Mouse (Mus musculus) c-Kit-positive CD71-positive TER-119-positive erythroid progenitor cells, embryonic 14.5 days (primary cell): ENCODE data around the gene 4930524B15Rik.
"Not testable (repeated sequence)": the region's sequence is repeated elsewhere in the genome, so short reads cannot be mapped to it uniquely, and the experiment has no call there.

Source experiments
- DNase-seq: peaks from one replicate; pipeline ENCODE4 v3.0.0-alpha.2; 2013; ENCODE audit warnings: low spot score

Gene 4930524B15Rik

DNA sequence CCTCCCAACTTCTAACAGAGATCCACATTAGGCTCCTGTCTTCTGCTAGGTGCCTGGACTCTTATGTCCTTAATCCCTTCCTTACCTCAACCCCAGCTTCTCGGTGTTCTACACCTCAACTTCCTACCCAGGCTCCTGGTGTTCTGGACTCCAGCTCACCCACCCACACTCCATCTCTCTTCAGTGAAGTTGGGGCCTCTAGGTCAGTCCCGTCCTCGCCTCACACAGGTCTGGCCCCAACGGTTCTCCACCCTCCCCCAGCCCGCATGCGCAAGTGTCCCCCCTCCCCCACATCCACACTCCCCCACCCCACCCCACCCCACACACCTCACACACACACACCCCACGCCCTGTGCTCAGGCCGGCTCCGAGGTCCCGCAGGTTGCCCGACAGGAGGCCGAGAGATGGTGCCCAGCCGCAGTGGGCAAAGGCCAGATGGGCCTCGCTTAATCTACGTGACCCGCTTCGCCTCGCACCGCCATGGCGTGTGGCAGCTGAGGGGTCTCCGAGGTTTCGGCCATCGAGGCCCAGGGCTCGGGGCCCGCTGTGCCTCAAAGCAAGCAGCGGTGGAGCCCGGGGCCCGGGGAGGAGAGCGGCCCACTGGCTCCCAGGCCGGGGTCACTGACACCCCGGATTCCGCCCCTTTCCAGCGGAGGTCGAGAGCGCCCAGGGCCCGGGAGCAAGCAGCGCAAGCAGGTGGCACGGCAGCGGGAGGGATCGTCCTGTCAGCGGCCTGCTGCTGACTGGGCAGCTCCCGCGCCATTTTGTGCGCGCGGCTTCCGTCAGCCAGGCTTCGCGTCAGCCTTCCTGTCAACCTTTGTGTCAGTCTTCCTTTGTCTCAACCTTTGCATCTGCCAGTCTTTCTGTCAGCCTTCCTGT is at the start of gene 4930524B15Rik:
4930524B15Rik (plus strand) TSS at position 337 of the 879 bp plus-strand sequence.
- no peak for DNase-seq

DNA sequence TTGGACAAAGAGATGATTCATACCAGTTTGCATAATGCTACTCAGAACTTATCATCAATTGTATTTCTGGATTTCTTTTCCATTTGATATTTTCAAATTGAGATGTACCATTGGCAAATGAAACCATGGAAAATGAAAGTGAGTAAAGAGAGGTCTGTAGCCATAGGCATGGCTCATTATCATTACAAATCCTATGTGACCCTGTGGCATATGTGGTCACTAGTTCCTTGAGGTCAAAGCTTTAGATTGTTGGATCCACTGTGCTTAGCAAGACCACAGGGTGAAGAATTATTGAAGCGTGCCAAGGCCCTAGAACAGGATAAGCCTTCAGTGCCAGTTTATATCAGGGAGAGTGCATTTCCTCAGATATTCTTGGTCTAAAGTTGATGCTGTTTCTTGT is 47.6 kb upstream of the 4930524B15Rik start:
- no peak for DNase-seq

DNA sequence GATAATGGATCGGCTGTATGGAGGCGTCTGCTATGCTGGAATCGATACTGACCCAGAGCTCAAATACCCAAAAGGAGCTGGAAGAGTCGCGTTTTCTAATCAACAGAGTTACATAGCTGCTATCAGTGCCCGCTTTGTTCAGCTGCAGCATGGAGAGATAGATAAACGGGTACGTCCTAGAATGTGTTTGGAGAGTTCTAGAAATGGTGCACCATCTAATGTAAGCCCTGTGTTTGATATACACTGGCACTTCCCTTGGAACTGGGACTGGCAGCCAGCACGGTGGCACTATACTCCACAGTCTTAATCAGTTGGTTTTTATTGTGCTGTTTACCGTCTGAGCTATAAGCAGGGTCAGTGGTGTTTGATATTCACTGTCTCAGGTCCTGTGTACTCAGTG is 35.3 kb upstream of the 4930524B15Rik start:
- DNase-seq = no peak

DNA sequence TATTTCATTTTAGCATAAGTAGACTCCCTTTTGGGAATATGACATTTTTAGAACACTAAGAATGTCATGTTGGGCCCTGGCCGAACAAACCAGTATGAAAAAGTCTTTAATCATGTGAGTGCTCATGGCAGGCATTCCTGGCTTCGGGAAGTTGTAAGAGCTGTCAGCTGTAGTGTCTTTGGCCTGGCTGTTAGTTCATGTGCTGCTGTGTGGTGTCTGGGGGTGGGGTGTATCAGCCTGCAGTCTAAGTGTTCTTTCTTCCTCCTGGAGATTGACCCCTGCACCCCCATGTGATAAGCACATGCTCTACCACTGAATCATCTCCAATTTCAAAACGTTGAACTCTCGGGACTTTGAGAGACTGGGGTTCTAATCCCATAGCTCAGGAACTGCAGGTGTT is 29.7 kb upstream of the 4930524B15Rik start:
- no peak for DNase-seq

DNA sequence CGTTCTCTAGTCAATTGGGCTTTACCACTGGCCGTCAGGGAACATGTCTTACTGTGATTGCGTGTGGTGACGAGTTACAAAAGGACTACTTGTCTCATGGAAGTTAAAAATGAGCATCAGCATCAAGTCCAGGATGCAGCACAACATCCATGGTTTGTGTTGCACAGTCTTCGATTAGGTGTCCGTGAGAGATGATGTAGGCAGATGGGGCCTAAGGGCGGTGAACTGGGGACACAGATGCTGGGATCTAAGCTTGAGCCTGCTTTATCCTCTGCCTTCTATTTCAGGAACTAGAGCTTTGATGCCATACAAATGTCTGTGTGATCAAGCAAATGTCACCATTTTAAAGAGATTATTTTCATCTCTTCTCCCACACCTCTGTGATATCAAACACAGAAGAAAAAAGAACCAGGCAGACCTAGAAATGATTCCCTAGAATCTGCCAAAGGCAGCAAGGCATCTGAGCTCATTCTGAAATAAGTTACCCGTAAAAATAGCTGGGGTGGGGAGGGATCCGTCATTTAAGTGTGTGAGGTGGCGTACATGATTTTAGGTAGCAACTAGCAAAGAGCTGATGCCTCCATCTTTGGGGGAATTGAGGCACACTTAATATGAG is 28.4 kb upstream of the 4930524B15Rik start:
- no peak for DNase-seq

DNA sequence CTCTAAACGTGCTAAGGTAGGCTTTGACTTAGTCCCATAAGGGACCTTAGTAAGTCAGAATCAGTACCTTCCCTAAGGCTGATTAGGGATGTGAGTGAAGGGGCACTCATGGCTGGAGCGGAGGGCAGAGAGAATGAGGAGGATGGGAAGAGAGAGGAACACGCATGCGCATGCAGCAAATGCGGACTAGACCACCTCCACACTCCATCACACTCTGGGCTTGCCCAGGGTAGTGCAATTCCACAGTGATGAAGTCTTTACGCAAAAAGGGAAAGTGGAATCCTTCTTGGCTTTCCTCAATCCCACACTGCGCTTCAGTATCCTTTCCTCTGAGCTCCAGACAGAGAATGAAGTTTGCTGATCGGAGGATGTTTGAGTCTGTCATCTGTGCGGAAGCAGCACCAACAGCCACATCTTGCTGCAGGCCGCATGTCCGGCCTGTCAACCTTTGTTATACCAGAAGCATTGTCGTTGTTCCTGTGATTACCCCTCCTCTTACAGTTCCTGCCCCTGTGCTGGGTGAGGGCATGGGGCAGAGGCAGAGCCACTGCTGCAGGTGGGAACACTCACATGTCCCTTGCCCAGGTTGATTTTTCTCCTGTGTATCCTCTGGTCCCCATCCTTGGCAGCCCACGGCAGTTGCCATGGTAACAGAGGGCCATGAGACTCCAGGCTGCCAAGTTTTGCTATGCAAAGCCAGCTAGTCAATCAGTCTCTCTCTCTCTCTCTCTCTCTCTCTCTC is 24.3 kb upstream of the 4930524B15Rik start:
- no peak for DNase-seq

DNA sequence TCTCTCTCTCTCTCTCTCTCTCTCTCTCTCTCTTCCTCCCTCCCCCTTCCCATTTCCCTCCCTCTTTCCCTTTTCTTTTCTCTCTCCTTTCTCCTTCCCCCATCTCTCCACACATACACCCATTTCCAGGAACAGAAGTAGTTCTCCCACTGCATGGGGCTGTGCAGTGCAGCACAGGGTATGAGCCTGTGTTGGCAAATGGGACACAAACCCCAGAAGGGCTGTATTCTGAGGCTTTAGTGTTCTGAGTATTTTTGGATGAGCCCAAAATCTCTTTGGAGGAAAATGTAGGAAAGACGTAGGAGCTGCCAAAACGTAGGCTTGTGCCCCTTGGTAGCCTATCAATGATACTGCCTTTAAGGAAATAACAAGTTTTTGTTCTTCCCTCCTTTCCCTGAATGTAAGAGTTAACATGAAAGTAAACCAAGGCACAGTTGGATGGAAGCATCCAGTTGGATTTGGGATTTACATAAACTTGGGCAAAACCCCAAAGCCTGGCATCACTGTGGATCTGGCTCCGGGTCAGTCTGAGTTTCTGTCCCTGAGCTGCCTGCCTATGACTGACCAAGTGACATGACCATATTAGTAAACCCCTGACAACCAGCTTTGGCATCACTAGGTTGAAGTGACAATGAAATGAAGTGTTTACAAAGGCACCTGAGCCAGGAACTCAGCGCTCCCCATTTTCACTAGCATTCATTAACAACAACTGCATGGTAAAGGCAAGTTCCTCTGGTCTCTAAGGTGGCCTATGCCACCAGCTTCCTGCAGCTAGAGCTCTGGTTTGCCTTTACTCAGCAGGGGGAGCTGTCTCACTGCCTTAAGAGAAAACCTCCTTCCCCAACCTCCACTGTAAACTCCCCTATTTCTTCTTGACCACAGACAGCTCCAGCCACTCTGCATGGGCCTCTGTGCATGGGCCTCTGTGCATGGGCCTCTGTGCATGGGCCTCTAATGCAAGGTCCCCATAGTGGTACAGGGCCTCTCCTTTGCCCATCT is 23.5 kb upstream of the 4930524B15Rik start:
- DNase-seq = no peak

DNA sequence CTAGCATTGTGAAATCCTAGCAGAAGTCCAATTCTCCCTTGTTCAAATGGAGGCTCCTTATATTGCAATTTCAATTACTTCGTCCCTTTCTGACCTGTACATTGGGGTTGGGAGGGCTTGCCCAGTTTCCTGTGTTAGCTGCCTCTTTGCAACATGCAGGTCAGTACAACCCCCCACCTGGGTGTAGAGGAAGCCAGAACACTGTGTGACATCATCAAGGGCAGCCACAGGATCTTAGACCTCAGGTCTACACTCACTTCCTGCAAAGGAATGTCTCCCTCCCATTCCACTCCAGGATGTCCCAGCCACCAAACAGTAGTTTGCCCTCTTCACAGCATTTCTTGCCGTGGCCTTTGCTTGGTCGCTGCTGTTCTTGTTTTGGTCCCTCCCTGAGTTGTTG is 19.9 kb upstream of the 4930524B15Rik start:
- no peak for DNase-seq

DNA sequence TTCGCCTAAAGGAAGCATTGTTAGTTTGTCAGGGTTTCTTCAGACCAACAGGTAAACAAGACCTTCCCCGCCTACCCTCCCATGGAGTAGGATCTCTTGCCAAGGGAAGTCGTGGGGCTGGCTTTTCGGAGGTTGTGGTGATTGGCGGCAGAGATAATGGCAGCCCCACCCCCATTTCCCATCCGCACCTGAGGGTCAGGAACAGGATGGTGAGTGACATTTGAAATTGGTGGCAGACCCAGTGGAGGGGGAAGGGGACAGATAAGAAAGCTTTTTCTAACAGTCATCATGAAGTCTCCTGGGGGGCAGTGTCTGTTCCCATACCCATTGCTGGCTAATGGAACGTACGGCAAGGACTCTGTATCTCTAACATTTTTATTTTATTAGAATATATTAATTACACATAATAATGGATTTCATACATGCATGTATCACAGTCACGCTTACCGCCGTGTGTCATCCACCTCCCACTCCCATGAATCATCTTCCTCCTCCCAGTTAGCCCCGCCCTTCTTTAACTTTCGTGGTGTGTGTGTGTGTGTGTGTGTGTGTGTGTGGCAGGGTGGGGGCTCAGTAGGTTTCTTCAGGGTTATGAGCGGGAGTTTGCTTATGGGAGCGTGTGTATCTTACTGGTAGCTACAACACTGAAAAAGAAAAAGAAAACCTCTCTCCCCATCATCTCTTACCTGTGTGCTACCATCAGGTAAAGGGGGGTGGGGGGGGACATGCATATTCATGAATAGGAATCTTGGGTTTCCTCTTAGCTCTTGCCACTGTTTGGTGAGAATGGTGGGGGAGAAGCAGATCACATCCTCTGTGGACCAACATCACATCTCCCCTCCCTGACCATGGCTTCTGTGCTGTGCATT is 16.7 kb upstream of the 4930524B15Rik start:
- no peak for DNase-seq

DNA sequence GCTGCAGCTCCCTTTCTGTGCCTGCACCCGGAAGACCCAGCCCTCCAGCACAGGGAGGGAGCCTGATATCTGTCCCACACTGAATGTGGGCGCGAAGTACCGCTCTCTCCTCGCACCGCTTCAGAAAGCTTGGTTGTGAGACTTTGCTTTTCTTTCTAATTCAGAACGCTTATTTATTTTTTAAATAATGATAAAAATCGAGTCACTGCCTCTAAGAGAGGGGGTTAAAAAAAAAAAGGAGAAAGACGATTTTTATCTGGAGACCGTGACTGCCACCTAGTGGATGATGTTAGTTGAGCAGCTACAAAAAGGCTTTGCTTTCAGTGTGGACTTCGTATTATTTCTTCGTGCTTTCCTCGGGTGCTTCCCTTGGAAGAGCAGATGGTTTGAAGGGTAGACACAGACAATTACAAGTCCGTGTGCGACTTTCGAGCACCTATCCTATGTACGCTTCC is 16.0 kb upstream of the 4930524B15Rik start:
- peak; percentile 83 for DNase-seq

DNA sequence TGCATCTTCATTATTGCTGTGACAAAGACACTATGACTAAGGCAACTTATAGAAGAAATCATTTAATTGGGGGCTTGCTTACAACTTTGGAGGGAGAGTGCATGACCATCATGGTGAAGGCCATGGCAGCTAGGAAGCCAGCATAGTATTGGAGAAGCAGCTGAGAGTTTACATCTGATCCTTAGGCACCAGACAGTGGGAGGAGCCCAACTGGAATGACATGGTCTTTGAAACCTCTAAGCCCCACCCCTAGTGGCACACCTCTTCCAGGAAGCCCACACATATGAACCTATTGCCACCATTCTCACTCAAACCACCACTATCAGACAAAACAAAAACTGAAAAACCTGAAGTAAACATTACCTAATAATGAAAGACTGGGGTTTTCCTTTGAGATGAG is 5.3 kb upstream of the 4930524B15Rik start:
- no peak for DNase-seq

DNA sequence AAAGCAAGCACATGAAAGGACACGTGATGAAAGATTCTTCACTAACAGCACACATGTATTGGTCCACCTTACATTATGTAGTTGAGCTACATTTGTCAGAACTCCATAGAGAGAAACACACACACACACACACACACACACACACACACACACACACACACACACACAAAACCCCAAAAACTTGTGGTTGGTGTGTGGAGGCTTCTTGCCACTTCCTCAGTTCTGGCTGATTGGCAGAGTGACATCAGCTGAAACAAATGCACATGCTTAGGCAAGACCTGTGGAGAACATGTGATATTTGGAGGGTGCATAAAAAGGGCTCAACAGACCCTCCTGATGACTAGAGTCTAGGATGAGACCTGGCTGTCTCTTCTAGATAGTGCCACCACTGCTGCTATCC is 1.4 kb upstream of the 4930524B15Rik start:
- no peak for DNase-seq

DNA sequence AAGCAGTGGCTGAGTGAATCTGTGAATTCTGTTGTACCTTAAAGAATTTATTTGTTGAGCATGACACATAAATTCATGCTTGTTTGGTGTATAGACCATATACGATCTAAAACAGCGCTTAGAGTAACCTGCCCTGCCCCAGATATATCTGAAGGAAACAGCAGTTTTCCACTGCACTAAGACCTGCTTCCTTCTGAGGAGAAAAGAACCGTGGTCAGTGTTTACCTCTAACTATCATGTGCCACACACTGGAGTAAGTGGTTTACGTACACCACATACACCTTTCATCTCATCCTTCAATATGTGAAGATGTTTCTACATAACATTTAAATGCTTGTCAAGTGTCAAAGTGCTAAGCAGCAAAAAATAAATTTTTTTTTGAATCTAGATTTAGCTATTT is 8.7 kb downstream of the 4930524B15Rik start:
- DNase-seq = no peak

DNA sequence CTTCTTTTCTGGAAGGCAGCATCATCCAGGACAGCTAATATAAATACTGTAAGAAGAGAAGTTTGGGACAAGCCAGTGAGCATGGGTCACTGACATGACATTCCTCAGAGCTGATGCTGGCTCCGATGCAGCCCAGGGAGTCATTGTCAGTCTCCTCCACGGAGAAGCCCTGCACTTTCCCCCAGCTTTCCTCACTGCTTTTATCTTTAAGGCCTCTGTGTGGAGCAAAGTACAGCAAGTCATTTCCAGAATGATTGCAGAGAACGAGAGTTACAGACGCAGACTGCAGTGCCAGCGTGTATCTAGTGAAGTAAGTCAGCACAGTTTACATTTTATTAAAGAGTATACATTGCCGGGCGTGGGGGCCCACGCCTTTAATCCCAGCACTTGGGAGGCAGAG is 9.4 kb downstream of the 4930524B15Rik start:
- DNase-seq = no peak

DNA sequence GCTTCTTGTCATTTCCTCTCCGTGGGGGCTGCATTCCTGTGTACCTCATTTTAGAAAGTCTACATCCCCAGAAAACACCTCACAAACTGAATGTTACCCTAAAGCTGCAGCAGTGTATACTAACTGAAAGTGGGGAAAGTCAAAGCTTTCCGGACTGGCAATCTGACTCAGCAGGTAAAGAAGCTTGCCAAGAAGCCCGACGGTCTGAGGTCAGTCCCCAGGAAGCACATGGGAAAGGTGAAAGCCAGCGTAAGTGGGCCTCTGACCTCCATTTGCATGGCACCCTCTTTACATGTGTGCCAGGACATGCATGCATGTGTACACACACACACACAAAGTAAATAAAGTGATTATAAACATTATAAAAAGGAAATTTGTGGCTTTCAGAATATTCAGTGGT is 10.3 kb downstream of the 4930524B15Rik start:
- no peak for DNase-seq

DNA sequence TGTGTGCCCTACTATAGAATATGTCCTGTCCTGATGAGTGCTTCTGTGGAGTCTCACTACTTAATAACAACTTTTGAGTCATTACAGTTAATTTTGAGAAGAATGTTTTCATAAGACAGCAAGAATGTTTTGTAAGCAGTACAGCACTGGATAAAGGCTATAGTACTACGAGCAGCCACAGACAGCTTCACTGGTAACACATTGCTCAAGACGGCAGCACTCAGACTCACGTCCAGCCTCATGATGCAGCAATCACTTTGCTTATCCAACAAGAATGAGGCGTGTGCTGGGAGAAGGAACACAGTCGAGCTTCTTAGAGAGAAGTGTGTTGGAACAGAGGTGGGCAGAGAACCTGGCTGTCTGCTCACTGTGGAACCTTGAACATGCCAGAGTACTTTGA is 10.7 kb downstream of the 4930524B15Rik start:
- no peak for DNase-seq

DNA sequence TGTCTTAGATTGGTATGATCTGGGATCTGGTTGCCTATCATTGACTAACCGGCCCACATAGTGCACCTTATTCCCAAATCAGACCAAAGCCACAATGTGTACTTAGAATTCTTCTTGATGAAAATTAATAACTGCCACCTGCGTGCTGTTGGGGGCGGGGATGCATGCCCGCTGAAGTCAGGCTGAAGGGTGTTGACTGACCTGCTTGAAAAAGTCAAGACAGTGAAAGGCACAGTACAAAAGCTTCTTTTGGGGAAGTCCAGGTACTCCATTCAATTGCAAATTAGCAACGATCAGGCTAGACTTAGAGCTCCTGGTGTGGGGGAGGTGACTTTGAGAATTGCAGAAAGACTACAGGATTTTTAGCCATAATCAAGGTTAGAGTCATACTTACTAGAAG is 14.7 kb downstream of the 4930524B15Rik start:
- not testable (repeated sequence) for DNase-seq

DNA sequence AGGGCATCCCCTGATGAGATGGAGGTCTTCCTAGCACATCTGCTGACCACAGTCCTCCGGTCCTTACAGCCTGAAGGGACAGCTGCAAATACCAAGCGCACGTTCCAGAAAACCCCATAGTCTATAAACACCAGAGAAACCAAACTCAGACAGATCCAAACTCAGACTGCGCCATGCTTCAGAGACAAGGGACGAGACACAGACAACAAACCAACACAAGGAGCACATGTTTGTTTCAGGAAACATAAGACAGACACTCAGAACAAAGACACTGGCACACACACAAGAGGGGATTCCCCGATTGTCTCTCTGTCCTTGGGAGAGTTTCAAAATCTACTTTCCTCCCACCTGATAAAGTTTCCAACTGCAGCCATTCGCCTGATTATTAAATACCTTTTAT is 16.4 kb downstream of the 4930524B15Rik start:
- no peak for DNase-seq

DNA sequence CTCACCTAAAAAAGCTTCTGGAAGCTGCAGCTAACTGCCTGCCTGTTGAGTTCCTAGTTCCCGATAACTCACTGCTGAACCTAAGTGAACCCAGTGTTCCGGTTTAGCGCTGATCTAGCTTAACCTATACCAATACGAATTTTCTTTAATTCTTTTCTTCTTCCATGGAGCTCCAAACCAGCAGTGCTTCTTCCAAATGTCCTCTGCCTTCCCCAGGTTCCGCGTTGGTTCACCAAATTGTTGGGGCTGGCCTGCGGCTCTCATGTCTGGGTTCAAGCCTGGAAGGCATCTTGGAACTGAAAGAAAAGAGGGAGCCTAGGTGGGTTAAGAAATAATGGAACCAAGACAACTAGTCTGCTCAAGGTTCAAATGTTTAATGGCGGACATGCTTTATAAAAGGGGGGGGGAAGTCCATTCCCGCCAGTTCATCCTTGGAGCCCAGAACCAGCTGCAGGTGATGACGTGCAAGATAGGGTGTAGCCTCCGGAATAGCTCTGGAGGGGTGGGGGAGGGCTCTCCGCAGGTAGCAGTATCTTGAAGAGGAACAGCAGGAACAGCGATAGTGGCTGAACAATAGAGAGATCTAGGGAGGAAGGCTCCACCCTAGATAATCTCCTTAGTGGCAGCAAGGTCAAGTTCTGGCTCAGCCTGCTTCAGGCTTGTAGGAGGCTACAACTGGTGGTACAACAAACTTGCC is 17.0 kb downstream of the 4930524B15Rik start:
- DNase-seq = not testable (repeated sequence)

DNA sequence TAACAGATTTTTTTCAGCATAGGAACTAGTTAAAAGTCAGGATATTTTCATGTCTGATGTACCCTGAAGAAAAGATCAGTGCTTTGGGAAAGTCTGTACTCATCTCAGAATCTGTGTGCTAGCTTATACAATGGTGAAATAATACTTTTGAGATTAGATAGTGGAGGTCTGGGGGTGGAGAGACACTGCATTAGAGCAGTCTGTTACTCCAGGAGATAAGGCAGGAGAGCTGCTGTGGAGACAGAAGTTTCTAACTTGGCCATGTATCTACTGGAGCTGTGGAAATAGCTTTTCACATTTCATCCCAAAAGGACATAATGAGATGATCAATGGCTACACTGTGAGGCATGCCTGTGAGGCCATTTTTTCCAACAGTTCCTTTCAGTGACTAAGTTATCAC is 17.9 kb downstream of the 4930524B15Rik start:
- no peak for DNase-seq
